Mouse (Mus musculus): ENCODE results near the gene BC117090.
"Not testable (repeated sequence)": the region's sequence is repeated elsewhere in the genome, so short reads cannot be mapped to it uniquely, and the experiment has no call there.

BC117090 gene

GRCm38 (mm10) chr16:36334232-36334631 lies at the start of gene BC117090:
BC117090 (minus strand) TSS chr16:36334332.
- CTCF ChIA-PET = no interaction called here

- CTCF ChIA-PET = not testable (repeated sequence)
Measured at GRCm38 (mm10) chr16:36367648-36368047, 33.5 kb upstream of the BC117090 start, which contains the start of gene BC100530. BC100530 (minus strand) TSS chr16:36367748.

- CTCF ChIA-PET = no interaction called here
Measured at GRCm38 (mm10) chr16:36337171-36337570, 3.0 kb upstream of the BC117090 start.

- CTCF ChIA-PET = no interaction called here
Measured at GRCm38 (mm10) chr16:36319286-36319685, 14.8 kb downstream of the BC117090 start.

- CTCF ChIA-PET = not testable (repeated sequence)
Measured at GRCm38 (mm10) chr16:36316111-36316510, 18.0 kb downstream of the BC117090 start.

- CTCF ChIA-PET = no interaction called here
Measured at GRCm38 (mm10) chr16:36307631-36308030, 26.5 kb downstream of the BC117090 start.

- CTCF ChIA-PET = no interaction called here
Measured at GRCm38 (mm10) chr16:36289140-36289539, 45.0 kb downstream of the BC117090 start.

- CTCF ChIA-PET = not testable (repeated sequence)
Measured at GRCm38 (mm10) chr16:36276796-36277195, 57.3 kb downstream of the BC117090 start, which contains the start of gene Stfa1. Stfa1 (plus strand) TSS chr16:36276951.
